Mouse (Mus musculus) B cell, adult 67 days (primary cell): ENCODE data around the gene Gen1. TPM values are rescaled to one million over a fixed set of nuclear protein-coding genes. Genes with fewer than 3 reads are reported as not detected.

Source experiments
- total RNA-seq, 2 experiments: library from RNA; stranded (reverse); gene quantifications; 4 replicates each; pipeline ENCODE4 v1.2.4; 2023

Gen1 gene
- total RNA-seq = 1 to 10 TPM; 5.4 to 7.1 TPM

DNA sequence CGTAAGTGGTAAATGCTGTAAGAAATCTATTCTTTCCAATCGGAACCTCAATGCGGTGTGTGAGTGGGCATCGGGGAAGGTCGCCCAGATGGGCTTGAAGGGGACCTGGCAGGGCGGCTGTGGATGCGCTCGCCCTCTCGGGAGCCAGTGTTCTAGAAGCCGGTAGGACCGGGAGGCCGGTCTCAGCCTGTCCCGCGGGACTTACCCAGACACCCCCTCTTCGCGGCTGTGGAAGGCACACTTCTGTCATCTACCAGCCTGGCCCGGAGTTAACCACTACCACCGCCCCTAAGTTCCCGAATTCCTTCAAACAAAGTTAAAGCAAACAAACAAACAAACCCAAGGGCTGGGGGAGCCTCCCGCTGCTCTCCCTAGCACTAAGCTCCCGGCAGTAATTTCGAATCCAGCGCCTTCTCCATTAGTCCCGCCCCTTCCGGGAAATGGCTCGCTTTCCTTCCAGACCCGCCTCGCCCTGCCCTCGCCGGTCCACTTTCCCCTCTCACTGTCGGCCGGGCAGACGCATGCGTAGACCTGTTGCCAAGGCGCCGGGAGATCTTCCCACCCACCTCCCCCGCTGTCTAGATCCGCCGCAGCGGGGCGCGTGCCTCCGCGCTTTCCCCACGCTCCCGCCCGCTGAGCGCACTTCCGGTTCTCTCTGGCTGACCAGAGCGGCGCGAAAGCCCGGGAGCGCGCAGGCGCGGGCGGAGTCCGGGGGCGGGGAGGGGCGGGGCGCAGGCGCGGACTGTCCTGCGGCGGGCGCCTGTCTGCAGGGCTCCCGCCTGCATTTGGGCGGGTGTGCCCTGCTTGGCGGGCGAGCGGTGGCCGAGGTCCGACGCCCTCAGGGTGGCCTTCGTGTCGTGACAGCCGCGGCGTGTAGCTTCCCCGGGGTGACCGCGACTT is at the start of gene Gen1, which contains the start of gene Smc6:
Gen1 (minus strand) TSS at position 420 of the 900 bp plus-strand sequence.
Smc6 (plus strand) TSS at position 505 of the 900 bp plus-strand sequence.

DNA sequence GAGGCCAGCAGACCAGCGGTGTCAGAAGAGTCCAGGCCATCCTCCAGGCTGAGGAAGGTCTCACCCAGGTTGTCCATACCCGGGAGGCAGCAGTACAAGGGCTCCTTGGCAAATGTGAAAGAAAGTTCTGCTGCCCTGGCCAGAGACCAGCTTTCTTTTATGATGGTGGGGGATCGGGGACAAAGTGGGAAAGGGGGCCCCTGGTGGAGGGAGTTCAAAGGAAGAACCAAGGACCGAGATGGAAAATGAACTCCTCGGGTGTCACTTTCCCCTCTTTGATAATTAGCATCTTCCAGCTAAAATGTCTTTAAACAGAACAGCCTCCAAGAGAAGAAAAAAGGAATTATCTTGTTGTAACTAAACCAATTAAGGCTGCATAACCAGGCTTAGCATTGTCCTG is 56.7 kb downstream of the Gen1 start, which contains the start of gene Msgn1:
Msgn1 (minus strand) TSS at position 101 of the 400 bp plus-strand sequence.

Other genes starting within 250 kb of the Gen1 start
- gene Kcns3, start 114.7 kb downstream of the Gen1 start, total RNA-seq = not detected
- gene Msgn1, start 56.8 kb downstream of the Gen1 start, total RNA-seq = not detected
- gene Smc6, start 85 bp upstream of the Gen1 start, total RNA-seq = 100 to 1,000 TPM; 160 to 210 TPM
- gene Vsnl1, start 170.8 kb upstream of the Gen1 start, total RNA-seq = not detected
- not detected for gene Rad51ap2, start 190.3 kb upstream of the Gen1 start, total RNA-seq